Mouse (Mus musculus) thymus, adult 2 months (tissue): ENCODE measurements at regions not wholly inside any gene's neighbourhood (a gene's known extent, or its start where the extent isn't known, plus 50 kb on each side); places are given as distances from the start of the nearest gene placed in this dataset.

Source experiments
- DNase-seq: peaks from one replicate; pipeline ENCODE4 v3.0.0; 2021
- H3K27ac ChIP-seq: fragments of 200-500 bp; 2 replicates; pipeline ENCODE4 v1.5.1; 2012; ENCODE audit warnings: low read length, control low read depth; ENCODE audit not compliant: control insufficient read depth, insufficient read depth
- H3K27me3 ChIP-seq: fragments of 200-500 bp; 2 replicates; pipeline ENCODE4 v1.6.1; 2012; ENCODE audit warnings: mild to moderate bottlenecking, low read length, moderate library complexity, mixed read lengths; ENCODE audit not compliant: control insufficient read depth, insufficient read depth
- H3K36me3 ChIP-seq: fragments of 200-500 bp; 2 replicates; pipeline ENCODE4 v1.6.1; 2012; ENCODE audit warnings: mild to moderate bottlenecking, low read length, moderate library complexity; ENCODE audit not compliant: control insufficient read depth, insufficient read depth
- H3K4me1 ChIP-seq: fragments of 200-500 bp; replicated peaks from 2 replicates; pipeline ENCODE4 v1.6.1; 2012; ENCODE audit warnings: low read length; ENCODE audit not compliant: control insufficient read depth, insufficient read depth
- H3K4me3 ChIP-seq: fragments of 200-500 bp; 2 replicates; pipeline ENCODE4 v1.5.1; 2012; ENCODE audit warnings: mild to moderate bottlenecking, low read length, control low read depth, moderate library complexity; ENCODE audit not compliant: control insufficient read depth, insufficient read depth
- CTCF ChIP-seq: fragments of 200-500 bp; IDR thresholded peaks from 2 replicates; pipeline ENCODE4 v1.5.1; 2012; ENCODE audit warnings: mild to moderate bottlenecking, control low read depth, low read length, moderate library complexity, borderline replicate concordance; ENCODE audit not compliant: control insufficient read depth, poor library complexity, insufficient read depth; ENCODE audit errors: extremely low read depth
- POLR2A ChIP-seq: fragments of 200-500 bp; IDR thresholded peaks from 2 replicates; pipeline ENCODE4 v1.6.1; 2012; ENCODE audit warnings: mild to moderate bottlenecking, low read length, control low read depth, moderate library complexity; ENCODE audit not compliant: control insufficient read depth, poor library complexity, insufficient read depth; ENCODE audit errors: extremely low read depth
- WGBS: fragments of 180-500 bp; shearing (Covaris S2); methylation state at CpG from one replicate; pipeline ENCODE4 v1.1.7; 2018; 5-methylcytosine and 5-hydroxymethylcytosine counted together

GRCm38 (mm10) chr5:111957698-111958097 lies 224.0 kb downstream of the Gm26897 start:
- 77% methylated on average over 28 of the region's 28 CpGs for WGBS
- no peak for DNase-seq
- Histone ChIP-seq H3K36me3 (no peaks in the 10 kb centered on the region), H3K4me3 (no peak overlapping the region), H3K27ac (no peak overlapping the region), H3K4me1 (no peaks in the 10 kb centered on the region), H3K27me3 (no peaks in the 10 kb centered on the region)
- TF ChIP-seq POLR2A (no peak), CTCF (no peak)

- DNase-seq: no peak
- H3K27ac ChIP-seq: no peak overlapping the region
- WGBS: 78% methylated on average over 17 of the region's 17 CpGs
- TF ChIP-seq CTCF (no peak), POLR2A (no peak)
- no peaks in the 10 kb centered on the region for H3K27me3 ChIP-seq
- H3K36me3 ChIP-seq: no peaks in the 10 kb centered on the region
- H3K4me1 ChIP-seq: no peaks in the 10 kb centered on the region
- no peak overlapping the region for H3K4me3 ChIP-seq
Observed at GRCm38 (mm10) chr5:111958226-111958625, 224.5 kb downstream of the Gm26897 start.

GRCm38 (mm10) chr5:111965311-111965710 lies 231.6 kb downstream of the Gm26897 start:
- TF ChIP-seq CTCF (no peak), POLR2A (no peak)

GRCm38 (mm10) chr5:111968121-111968520 lies 234.4 kb downstream of the Gm26897 start:
- 76% methylated on average over 11 of the region's 11 CpGs for WGBS
- no peak for DNase-seq
- H3K27me3 ChIP-seq: no peaks in the 10 kb centered on the region

More at GRCm38 (mm10) chr5:111965311-111965710, 231.6 kb downstream of the Gm26897 start:
- Histone ChIP-seq H3K36me3 (no peaks in the 10 kb centered on the region), H3K4me3 (no peak overlapping the region), H3K4me1 (no peaks in the 10 kb centered on the region), H3K27ac (no peak overlapping the region), H3K27me3 (no peaks in the 10 kb centered on the region)
- 91% methylated on average over 7 of the region's 7 CpGs for WGBS
- no peak for DNase-seq

GRCm38 (mm10) chr5:111968701-111969100 lies 235.0 kb downstream of the Gm26897 start:
- WGBS: 91% methylated on average over 1 of the region's 1 CpGs
- no peak for TF ChIP-seq CTCF
- TF ChIP-seq POLR2A: no peak
- no peaks in the 10 kb centered on the region for H3K4me1 ChIP-seq

More at GRCm38 (mm10) chr5:111968121-111968520, 234.4 kb downstream of the Gm26897 start:
- no peaks in the 10 kb centered on the region for H3K36me3 ChIP-seq
- TF ChIP-seq POLR2A (no peak), CTCF (no peak)
- H3K4me3 ChIP-seq: no peak overlapping the region
- no peaks in the 10 kb centered on the region for H3K4me1 ChIP-seq
- H3K27ac ChIP-seq: no peak overlapping the region

GRCm38 (mm10) chr5:111971193-111971592 lies 237.5 kb downstream of the Gm26897 start:
- no peaks in the 10 kb centered on the region for H3K4me1 ChIP-seq
- H3K27me3 ChIP-seq: no peaks in the 10 kb centered on the region
- 79% methylated on average over 3 of the region's 3 CpGs for whole genome bisulfite sequencing
- no peaks in the 10 kb centered on the region for H3K36me3 ChIP-seq
- DNase-seq: no peak
- no peak overlapping the region for H3K27ac ChIP-seq
- TF ChIP-seq CTCF (no peak), POLR2A (no peak)
- H3K4me3 ChIP-seq: no peak overlapping the region

More at GRCm38 (mm10) chr5:111968701-111969100, 235.0 kb downstream of the Gm26897 start:
- no peak for DNase-seq
- Histone ChIP-seq H3K36me3 (no peaks in the 10 kb centered on the region), H3K27ac (no peak overlapping the region), H3K27me3 (no peaks in the 10 kb centered on the region), H3K4me3 (no peak overlapping the region)

GRCm38 (mm10) chr5:111971952-111972351 lies 238.2 kb downstream of the Gm26897 start:
- TF ChIP-seq CTCF: no peak
- no peak for TF ChIP-seq POLR2A
- H3K27me3 ChIP-seq: no peaks in the 10 kb centered on the region
- H3K4me1 ChIP-seq: no peaks in the 10 kb centered on the region
- DNase-seq: no peak
- H3K27ac ChIP-seq: no peak overlapping the region
- H3K36me3 ChIP-seq: no peaks in the 10 kb centered on the region
- 52% methylated on average over 3 of the region's 3 CpGs for WGBS
- H3K4me3 ChIP-seq: no peak overlapping the region
